Mouse (Mus musculus) left cerebral cortex, adult 9 months (tissue): ENCODE measurements at regions not wholly inside any gene's neighbourhood (a gene's known extent, or its start where the extent isn't known, plus 50 kb on each side); places are given as distances from the start of the nearest gene placed in this dataset.
"Not testable (repeated sequence)": the region's sequence is repeated elsewhere in the genome, so short reads cannot be mapped to it uniquely, and the experiment has no call there.

Experiments used
- DNase-seq, 2 experiments: peaks; one replicate each; pipeline ENCODE4 v3.0.0; 2022; ENCODE audit warnings: low spot score in 2 of 2

DNA sequence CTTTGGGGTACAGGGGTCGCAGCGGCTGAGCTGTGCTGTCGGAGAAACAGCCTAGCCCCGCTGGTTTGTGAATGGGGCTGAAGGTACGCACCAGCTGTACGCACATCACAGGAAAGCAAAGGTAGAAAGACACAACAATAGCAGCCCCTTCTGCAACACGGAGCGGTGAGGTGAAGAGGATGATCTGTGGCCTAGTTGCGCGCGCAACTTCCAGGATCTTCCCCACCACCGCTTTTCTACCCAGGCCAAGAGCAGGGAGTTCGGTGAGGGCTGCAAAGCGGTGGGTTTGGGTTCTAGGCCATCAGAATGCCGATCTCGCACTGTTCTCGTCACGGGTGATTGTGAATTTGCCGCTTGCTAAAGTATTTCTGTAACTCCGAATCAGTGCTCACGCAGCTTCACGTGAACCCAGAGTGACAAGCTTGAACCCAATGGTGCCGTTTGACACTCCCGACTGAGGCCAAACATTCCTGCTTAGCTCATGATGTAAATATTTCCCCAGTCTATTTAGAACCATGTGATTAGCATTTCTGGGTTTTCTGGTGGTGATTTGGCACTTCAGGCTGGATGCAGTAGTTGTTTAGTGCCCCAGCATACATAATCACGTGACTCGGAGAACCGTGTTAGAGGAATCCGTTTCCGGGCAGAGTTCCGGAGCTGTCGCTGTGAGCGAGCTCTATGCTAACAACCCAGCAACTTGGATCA is 54.7 kb downstream of the Cryaa start:
- no peak for DNase-seq

GRCm38 (mm10) chr17:31734521-31734920 is 56.9 kb downstream of the Cryaa start:
- DNase-seq = no peak

DNA sequence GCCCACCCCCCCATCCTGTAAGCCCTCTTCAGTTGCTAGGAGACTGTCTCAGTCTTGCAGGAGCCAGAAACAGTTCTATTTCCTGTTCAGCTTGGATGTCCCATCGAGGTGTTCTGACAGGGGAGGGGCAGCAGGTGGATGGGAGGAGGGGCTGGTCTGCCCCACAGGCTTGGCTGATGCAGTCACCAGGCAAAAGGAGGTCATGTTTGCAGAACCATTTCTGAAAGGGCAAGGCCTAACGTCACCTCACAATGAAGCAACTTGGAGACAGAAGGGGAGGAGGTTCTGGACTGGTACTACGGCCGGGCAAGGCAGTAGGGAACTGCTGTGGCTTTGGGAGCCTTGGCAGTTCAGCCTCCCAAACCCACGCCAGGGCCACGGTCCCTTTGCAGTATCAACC is 59.1 kb downstream of the Cryaa start:
- no peak for DNase-seq

- no peak for DNase-seq
Measured at GRCm38 (mm10) chr17:31738249-31738648, 60.6 kb downstream of the Cryaa start.

- DNase-seq = no peak
Measured at GRCm38 (mm10) chr17:31739586-31739985, 62.0 kb downstream of the Cryaa start.

DNA sequence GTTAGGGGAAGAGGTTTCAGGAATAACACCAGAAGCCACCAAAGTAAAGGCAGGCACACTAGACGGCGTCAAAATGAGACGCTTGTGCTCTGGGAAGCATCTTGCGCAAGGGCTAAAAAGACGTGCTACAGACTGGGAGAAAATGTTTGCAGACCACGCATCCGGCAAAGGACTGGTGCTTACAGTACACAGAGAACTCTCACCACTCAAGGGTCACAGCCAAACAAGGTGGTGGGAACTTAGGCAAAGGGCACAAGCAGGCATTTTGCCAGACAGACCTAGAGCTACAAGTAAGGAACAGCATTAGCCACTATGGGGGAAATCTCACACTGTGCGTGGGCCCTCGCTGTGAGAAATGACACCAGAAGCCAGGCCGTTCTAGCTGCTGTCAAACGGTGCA is 62.5 kb downstream of the Cryaa start:
- no peak for DNase-seq

DNA sequence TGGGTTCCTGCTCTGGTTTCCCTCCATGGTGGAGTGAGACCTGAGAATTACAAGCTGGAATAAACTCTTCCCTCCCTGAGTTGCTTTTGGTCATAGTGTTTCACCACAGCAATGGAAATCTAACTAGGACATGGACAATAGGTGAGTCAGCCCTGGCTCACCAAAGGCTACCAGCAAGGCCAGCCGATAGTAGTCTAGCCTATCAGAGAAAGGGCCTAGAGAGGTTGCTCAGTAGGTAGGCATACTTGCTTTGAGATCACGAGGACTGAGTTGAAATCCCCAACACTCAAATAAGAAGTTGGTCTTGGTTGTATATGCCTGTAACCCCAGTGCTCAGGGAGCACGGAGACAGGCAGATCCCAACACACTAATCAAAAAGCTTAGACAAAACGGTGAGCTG is 66.0 kb downstream of the Cryaa start:
- no peak for DNase-seq

DNA sequence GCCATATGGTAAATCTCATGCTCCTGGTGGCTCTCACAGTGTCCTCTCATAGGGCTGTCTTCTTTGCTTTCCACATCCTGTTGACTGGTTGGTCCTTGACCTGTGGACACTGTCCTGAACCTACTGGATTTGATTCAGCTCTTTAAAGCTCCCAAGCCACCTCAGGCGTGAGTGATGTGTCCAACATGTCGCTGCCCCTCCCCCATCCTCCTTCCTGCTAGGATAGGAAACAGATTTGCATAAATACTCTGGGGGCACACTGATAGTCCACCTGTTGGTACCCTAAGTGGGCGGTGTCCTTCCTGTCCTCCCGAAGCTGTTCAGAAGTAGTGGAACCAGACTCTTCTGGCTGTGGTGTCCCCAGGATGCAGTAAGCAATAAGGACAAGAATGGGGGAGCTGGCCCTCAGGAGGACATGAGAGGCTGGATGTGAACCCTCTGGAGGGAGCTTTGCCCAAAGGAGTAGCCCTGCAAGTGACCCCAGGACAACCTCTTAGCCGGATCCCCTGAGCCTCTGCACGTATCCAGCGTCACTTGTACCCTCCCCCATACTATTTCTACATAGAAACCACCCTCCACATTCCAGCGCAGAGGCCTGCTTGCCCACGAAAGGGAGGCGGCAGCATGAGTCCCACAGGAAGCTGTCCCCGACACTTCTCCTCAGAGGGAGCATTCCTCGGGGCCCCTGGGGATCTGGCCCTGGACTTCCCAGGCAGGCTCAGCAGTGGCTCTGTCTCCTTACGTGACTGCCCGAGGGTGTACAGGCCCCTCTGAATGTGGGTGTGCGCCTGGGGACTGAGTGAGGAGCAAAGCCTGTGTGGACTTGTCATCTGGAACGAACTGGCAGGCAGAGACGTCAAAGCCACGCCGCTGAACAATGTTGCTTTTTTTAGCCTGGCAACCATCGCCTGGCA is 68.8 kb downstream of the Cryaa start:
- DNase-seq = peak in 1 of 2 experiments; percentile 27

DNA sequence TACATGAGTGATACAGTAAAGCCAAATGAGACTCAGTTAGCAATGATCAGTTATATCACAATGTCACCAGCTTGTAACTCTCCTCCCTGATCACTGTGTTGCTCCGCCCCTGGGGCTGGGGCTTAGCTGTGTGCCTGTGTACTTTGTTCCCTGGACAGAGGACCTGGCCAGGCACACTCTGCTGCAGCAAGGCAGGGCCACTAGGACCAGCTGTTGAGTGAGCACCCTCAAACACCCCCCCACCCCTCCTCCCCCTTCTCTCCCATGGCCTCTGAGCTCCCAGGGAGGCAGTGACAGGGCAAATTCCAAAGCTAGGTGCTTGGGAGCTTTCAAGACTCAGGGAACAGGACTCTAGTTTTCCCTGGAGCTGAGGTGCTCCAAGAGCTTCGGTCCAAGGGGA is 70.0 kb downstream of the Cryaa start:
- DNase-seq = no peak

- no peak for DNase-seq
Measured at GRCm38 (mm10) chr17:31748158-31748557, 70.6 kb downstream of the Cryaa start.

DNA sequence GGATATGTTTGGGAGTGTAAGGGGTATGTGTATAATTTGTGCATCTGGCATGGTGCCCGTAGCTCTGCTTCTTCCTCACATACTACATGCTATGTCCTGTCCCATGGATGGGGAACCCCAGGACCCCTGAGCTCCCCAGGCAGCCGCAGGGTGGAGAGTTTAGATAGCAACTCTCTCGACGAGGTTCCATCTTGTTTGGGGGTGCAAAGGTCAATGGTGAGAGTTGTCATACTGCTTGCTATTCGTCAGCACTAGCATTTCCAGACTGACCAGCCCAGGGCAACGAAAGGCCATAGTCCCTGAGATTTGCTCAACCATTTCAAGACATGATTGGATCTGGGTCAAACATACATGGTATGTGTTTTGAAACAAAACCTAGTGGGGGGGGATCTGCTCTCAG is 71.4 kb downstream of the Cryaa start:
- DNase-seq = no peak

DNA sequence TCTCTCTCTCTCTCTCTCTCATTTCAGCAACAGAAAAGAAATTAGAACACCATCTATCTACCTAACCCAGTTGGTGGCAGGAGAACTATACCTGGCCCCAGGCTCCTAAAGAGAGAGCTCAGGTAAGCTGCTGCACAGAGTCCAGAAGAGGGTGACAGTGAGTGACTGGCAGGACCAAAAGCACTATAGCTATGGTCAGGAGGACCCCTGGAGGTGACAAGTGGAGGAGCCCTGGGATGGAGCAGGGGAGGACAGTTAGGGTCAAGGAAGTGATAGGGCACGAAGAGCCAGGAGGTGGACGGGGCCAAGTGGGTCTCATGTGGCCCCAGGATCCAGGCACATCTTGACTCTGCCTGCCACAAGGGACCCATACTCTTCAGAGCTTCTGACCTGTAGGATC is 73.7 kb downstream of the Cryaa start:
- no peak for DNase-seq

DNA sequence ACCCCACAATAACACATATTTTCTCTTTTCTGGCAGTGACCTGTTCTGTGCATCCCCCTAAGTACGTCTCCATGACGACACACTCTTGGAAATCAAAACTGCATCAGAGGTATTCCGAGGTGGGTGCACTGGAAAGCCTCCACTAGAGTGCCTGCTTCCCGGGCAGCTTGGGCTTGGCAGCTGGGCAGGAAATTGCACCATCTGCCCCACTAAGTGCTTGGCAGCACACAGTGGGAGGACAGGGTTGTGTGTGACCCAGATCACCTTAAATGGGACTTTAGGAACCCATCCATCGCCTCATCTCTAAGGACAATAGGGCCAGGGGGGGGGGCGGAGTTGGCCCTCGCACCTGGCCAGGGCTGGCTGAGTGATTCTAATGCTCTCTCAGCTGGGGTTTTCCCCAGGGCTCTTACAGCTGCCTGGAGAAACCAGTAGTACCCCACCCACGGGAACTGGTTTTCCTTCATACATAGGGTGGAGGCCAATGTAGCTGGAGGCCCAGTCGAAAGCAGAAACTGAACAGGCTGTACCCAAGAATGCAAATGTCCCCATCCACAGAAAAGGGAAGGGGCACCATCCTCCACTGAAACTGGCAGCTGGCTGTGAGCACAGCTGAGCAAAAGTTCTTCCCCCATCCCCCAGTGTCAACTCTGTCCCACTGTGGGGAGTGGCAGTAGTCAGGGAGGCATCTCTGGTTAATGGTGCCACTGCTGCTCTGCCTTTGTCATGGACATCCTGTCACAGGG is 75.7 kb downstream of the Cryaa start:
- DNase-seq = no peak

- DNase-seq = no peak
Measured at GRCm38 (mm10) chr17:31753859-31754229, 76.2 kb downstream of the Cryaa start.

GRCm38 (mm10) chr17:31760465-31760864 is 82.9 kb downstream of the Cryaa start:
- DNase-seq = no peak

GRCm38 (mm10) chr17:31763078-31763477 is 85.5 kb downstream of the Cryaa start:
- no peak for DNase-seq

GRCm38 (mm10) chr17:31766779-31767697 is 88.6 kb downstream of the Sik1 start:
- DNase-seq = peak in 1 of 2 experiments; percentile 47

GRCm38 (mm10) chr17:31772201-31772820 is 83.3 kb downstream of the Sik1 start:
- DNase-seq = no peak

- DNase-seq = not testable (repeated sequence)
Measured at GRCm38 (mm10) chr17:31773882-31774281, 81.7 kb downstream of the Sik1 start.

DNA sequence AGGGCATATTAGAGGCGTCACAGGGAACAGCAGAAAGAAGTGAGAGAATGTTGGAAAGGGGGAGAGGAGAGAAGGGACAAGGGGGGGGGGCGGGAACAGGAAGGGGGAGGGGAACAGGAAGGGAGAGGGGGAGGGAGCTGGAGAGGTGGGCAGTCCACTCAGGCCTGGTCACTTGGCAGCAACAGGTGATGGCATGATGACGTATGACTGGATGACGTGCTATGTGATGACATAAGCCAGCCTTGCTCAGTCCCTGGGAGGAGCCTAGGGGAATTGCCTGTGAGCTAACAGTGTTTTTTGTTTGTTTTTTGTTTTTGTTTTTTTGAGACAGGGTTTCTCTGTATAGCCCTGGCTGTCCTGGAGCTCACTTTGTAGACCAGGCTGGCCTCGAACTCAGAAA is 80.6 kb downstream of the Sik1 start:
- no peak for DNase-seq

DNA sequence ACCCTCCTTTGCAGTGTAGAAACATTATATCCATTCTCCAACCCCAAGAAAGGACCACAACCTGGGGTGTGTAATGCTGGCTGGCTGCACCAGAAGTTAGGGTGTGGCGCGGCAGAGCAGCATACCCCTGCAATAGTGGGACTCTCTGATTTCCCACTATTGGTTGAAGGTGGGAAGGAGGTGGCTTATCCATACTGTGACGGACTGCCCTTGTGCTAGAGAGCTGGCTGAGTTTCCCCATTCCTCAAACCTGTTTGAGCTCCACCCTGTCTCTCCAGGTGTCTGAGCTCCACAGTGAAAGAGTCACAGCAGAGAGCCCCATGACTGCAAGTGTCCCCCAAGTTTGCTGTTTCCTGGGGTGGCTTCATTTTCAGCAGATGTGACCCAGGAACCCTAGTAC is 79.6 kb downstream of the Sik1 start:
- DNase-seq = no peak
